Mouse (Mus musculus): ENCODE measurements around the gene Gm49336. TPM values are rescaled to one million over a fixed set of nuclear protein-coding genes. Genes with fewer than 3 reads are reported as not detected.

Gene Gm49336
- polyA plus RNA-seq, 1 experiment from 2014 or later: 43.9 TPM

DNA sequence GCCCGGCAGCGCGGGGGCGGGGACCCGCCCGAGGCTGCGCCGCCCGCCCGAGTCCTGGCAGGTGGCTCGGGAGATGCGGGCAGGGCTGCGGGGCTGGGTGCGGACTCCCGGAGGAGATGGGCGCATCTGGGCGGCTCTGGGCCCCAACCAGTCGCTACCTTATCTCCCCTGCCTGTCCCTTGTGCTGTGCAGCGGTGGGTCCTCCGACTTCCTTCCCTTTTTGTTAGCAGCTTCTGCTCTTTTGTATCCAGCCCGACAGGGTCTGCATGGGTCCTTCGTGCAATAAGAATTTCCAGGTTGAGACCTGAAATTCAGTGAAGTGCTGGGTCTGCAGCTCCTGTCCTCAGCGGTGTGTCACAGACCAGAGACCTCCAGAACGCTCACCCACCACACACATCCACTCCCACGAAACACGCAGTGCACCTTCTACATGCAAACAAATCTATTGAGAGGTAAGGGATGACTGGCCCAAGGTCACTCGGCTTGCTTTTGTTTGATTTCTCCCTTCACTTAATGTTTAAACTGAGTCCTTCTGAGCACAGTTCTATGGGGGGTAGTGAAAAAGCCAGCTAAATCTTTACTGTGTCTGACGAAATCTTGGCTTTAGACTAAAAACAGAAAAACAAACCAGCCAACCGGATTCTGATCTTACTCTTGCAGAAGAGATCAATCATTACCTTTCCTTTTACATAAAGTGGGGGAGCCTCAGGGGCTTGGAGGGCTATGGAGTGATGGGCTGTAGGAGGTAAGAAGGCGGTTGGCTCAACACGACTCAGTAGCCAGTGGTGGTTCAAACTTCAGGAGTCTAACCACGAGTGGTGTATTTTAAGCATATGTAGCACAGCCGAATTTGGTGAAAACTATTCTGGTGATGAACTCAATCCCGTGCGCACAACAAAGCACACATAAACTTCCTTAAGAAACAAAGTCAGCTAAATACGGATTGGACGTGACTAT, 73.4 kb downstream of the Gm49336 start:
- peak; percentile 32 for ATAC-seq (ENCODE audit: low FRiP score)
- peak overlapping the region; percentile 87 for H3K4me2 ChIP-seq
- H3K27ac ChIP-seq (replicated peaks): peak overlapping the region; percentile 96
- 17% methylated on average over 37 of the region's 37 CpGs for WGBS
- peaks cover 31% of the 10 kb centered on the region for H3K4me1 ChIP-seq
- peaks cover 5% of the 10 kb centered on the region; the same call in 1 of the 2 replicates for H3K36me3 ChIP-seq
- peaks cover 9% of the 10 kb centered on the region; the same call in 1 of the 2 replicates for H3K27me3 ChIP-seq (replicated peaks)
- H3K9ac ChIP-seq (replicated peaks): peak overlapping the region; percentile 87
- peak overlapping the region; percentile 83 for H3K4me3 ChIP-seq (replicated peaks)
- H3K9me3 ChIP-seq (replicated peaks): no peaks in the 10 kb centered on the region

DNA sequence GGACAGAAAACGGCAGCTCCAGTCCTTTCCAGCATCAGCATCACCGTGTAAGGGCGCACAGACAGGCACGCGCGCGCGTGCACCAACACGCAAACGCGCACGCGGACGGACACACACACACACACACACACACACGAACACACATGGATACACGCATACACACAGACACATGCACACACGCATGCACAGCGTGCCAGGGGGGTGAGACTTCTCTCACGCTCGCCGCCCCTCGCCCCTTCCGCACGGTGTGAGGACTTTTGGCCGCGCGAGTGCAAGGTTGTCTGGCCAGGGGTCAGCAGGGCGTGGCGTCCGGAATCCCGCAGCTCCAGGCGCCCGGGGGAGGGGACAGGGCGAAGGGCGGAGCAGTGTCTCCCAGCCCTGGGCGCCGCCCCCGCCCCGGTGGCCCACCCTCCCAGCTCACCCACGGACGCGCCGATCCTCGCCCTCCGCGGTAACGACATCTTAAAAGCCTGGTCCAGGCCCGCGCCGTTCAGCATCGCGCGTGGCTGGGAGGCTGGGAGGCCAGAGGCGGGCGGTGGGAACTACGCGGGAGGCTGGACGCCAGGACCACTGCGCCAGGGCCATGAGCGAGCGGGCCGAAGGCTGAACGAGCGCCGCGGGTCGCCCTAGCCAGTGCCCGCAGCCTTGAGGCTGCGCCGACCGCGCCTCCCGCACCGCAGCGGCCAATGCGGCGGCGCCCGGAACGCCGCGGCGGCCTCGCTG, 74.3 kb downstream of the Gm49336 start:
- peak; percentile 88 for ATAC-seq (ENCODE audit: low FRiP score)
- WGBS: under 1% methylated on average over 79 of the region's 84 CpGs

DNA sequence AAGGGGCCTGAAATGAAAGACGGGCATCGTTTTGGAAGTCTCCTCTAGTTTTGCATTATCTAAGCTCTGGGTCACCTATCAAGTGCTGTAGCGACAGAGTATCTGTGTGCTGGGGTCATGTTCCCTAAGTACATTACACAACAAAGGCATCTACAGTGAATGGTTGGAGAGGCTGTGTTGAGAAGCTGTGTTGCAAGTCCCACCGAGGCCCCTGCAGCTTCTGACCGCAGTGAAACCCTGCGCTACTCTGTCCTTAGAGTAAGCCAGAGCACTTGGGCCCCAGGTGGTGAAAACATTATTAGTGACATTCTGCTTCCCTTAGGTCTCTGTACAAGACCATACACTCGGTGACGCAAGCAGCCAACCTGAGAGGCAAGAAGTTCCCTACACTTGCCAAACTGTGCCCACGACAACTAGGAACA, 74.8 kb downstream of the Gm49336 start:
- ATAC-seq (ENCODE audit: low FRiP score): no peak; the same call in 1 of the 2 replicates
- peak overlapping the region; percentile 87 for H3K4me2 ChIP-seq
- H3K4me1 ChIP-seq: peaks cover 42% of the 10 kb centered on the region
- peaks cover 9% of the 10 kb centered on the region; the same call in 1 of the 2 replicates for H3K27me3 ChIP-seq (replicated peaks)
- peak overlapping the region; percentile 83 for H3K4me3 ChIP-seq (replicated peaks)
- peaks cover 5% of the 10 kb centered on the region; the same call in 1 of the 2 replicates for H3K36me3 ChIP-seq
- H3K9me3 ChIP-seq (replicated peaks): no peaks in the 10 kb centered on the region
- H3K27ac ChIP-seq (replicated peaks): peak overlapping the region; percentile 96
- peak overlapping the region; percentile 87 for H3K9ac ChIP-seq (replicated peaks)
- 26% methylated on average over 9 of the region's 9 CpGs for WGBS

More for the DNA sequence above, 74.3 kb downstream of the Gm49336 start:
- peak overlapping the region; percentile 87 for H3K9ac ChIP-seq (replicated peaks)
- H3K4me2 ChIP-seq: peak overlapping the region; percentile 87
- peaks cover 5% of the 10 kb centered on the region; the same call in 1 of the 2 replicates for H3K36me3 ChIP-seq
- peaks cover 9% of the 10 kb centered on the region; the same call in 1 of the 2 replicates for H3K27me3 ChIP-seq (replicated peaks)
- peak overlapping the region; percentile 83 for H3K4me3 ChIP-seq (replicated peaks)
- no peaks in the 10 kb centered on the region for H3K9me3 ChIP-seq (replicated peaks)
- peaks cover 39% of the 10 kb centered on the region for H3K4me1 ChIP-seq
- H3K27ac ChIP-seq (replicated peaks): peak overlapping the region; percentile 96

DNA sequence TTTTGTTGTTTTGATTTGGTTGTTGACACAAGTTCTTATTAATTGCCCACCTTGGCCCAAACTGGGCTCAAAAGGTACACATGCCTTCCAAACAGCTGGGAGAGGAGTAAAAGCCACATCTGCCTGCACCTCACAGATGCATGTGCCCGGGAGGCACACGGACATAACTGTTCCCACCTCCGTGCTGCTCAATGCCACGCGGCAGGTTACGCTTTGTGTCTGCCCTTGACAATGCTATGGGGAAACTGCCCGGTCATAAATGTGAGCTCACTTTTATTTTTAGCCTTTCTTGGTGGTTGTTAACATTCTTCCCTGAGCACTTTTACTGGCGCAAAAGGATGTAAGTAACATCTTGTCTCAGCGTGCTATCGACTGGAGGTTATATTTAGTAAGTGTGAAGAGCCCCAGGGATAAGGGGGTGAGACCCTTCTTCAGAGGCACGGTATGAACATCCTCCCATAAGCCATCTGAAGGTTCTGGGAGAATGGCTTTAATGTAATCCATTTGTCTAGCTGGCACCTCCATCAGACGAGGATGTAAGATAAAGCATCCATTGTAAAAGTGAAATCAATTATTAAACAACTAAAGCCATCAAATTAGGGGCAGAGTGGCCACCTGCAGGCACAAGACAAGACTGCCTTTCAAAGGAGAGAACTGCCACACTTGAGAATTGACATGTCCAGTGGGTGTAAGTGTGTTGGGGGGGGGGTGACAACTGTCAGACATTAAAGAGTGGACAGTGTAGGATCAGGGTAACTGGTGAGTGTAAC, 78.8 kb downstream of the Gm49336 start:
- Histone ChIP-seq H3K27ac (replicated peaks) (no peak overlapping the region), H3K36me3 (no peaks in the 10 kb centered on the region), H3K4me2 (no peak overlapping the region), H3K4me1 (peaks cover 27% of the 10 kb centered on the region), H3K9ac (replicated peaks) (no peak overlapping the region), H3K9me3 (replicated peaks) (no peaks in the 10 kb centered on the region), H3K4me3 (replicated peaks) (no peak overlapping the region), H3K27me3 (replicated peaks) (peaks cover 9% of the 10 kb centered on the region; the same call in 1 of the 2 replicates)
- no peak for ATAC-seq (ENCODE audit: low FRiP score)
- 34% methylated on average over 12 of the region's 12 CpGs for WGBS

DNA sequence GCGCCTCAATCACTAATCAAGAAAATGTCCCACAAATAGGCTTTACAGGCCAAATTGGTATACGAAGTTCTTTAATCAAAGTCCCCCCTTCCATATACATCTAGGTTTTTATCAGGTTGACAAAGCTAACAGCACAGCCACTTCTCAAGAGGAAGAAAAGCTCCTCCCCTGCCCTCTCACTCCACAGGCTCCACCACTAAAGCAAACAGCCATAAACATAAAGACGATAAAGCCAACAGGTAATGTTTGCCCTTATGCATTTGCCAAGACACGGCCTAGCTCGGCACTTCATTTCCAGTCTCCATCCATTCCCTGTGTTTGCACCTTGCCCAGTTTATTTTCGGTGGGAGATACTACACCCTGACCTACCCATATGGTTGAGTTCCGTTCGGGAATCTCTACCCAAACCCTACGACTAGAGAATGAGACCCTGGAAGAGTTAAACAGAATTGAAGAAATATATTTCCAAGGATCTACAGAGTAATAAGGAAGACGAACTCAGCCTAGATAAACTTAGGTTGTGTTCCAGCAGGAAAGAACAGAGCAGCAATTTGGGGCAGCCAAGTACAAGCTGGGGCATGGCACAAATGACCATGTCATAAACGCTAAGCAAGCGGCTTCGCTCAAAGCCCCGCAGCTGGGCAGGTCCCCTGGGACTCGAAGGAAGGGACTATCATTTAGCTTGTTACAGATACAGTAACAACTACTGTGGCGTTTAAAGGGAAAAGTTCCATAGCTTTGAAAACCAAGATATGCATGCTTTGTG, 80.3 kb downstream of the Gm49336 start:
- no peak for ATAC-seq (ENCODE audit: low FRiP score)
- Histone ChIP-seq H3K9me3 (replicated peaks) (no peaks in the 10 kb centered on the region), H3K9ac (replicated peaks) (no peak overlapping the region), H3K27ac (replicated peaks) (no peak overlapping the region), H3K4me2 (no peak overlapping the region), H3K4me3 (replicated peaks) (no peak overlapping the region), H3K27me3 (replicated peaks) (peaks cover 8% of the 10 kb centered on the region; the same call in 1 of the 2 replicates), H3K36me3 (no peaks in the 10 kb centered on the region), H3K4me1 (peaks cover 19% of the 10 kb centered on the region)
- 52% methylated on average over 16 of the region's 16 CpGs for WGBS

DNA sequence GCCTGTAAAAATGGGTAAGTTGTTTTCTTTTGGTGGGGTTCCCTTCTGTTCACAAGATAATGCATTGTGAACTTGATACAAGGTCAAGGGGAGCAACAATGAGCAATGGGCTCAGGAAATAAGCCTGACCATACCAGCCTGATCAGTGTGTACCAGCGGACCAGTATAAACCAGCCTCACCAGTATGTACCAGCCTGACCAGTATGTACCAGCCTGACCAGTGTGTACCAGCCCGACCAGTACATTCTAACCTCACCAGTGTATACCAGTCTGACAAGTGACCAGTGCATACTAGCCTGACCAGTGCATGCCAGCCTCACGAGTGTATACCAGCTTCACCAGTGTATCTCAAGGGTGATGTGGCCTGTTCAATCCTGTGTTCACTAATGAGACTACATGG, 87.9 kb downstream of the Gm49336 start:
- Histone ChIP-seq H3K27me3 (replicated peaks) (no peaks in the 10 kb centered on the region), H3K4me3 (replicated peaks) (no peak overlapping the region), H3K36me3 (no peaks in the 10 kb centered on the region), H3K4me1 (no peaks in the 10 kb centered on the region), H3K4me2 (no peak overlapping the region), H3K27ac (replicated peaks) (no peak overlapping the region), H3K9me3 (replicated peaks) (no peaks in the 10 kb centered on the region), H3K9ac (replicated peaks) (no peak overlapping the region)
- ATAC-seq (ENCODE audit: low FRiP score): no peak
- 87% methylated on average over 3 of the region's 3 CpGs for WGBS

MicroRNAs within 50 kb of the gene (microRNA counts, 519-probe panel; counts per million panel counts)
- microRNA mmu-miR-719: not detected

Small RNA genes lying within 50 kb of the gene (microRNA-seq; reads per million reads assigned to microRNA genes)
- not detected for gene Mir719

Other genes starting within 250 kb of the Gm49336 start
- gene Atp8a2, start 54.3 kb downstream of the Gm49336 start, polyA plus RNA-seq (2015; fragmentation: Nextera tagmentation; extraction: Ambion mirVana): 35.4 and 46.8 TPM in 2 replicates
- gene Nupl1, start 76 bp downstream of the Gm49336 start, polyA plus RNA-seq (2015; fragmentation: Nextera tagmentation; extraction: Ambion mirVana): 0.15 TPM in 1 of 2 replicates, not detected in the other
- gene Mtmr6, start 13.7 kb upstream of the Gm49336 start, polyA plus RNA-seq (2015; fragmentation: Nextera tagmentation; extraction: Ambion mirVana): 50.0 and 54.9 TPM in 2 replicates
- 21.8 and 30.5 TPM in 2 replicates for gene Amer2, start 121.8 kb upstream of the Gm49336 start, polyA plus RNA-seq (2015; fragmentation: Nextera tagmentation; extraction: Ambion mirVana)